Mouse (Mus musculus): ENCODE measurements at regions not wholly inside any gene's neighbourhood (a gene's known extent, or its start where the extent isn't known, plus 50 kb on each side); places are given as distances from the start of the nearest gene placed in this dataset.

- H3K27ac ChIP-seq: no peak overlapping the region
- H3K9me3 ChIP-seq (replicated peaks): no peaks in the 10 kb centered on the region
- H3K9ac ChIP-seq: no peak overlapping the region
- no peak overlapping the region for H3K4me2 ChIP-seq
- WGBS (ENCODE audit: insufficient replicate concordance): 76% methylated on average over 6 of the region's 6 CpGs
- H3K36me3 ChIP-seq: no peaks in the 10 kb centered on the region
- H3K4me1 ChIP-seq (replicated peaks): no peaks in the 10 kb centered on the region
- no peak overlapping the region for H3K4me3 ChIP-seq (replicated peaks)
- no peaks in the 10 kb centered on the region for H3K27me3 ChIP-seq
- ATAC-seq (ENCODE audit: low read depth): no peak
- DNase-seq: no peak
Observed at GRCm38 (mm10) chr1:77029091-77029490, 485.8 kb downstream of the Epha4 start.

- Histone ChIP-seq H3K9ac (no peak overlapping the region), H3K9me3 (replicated peaks) (no peaks in the 10 kb centered on the region), H3K4me3 (replicated peaks) (no peak overlapping the region), H3K36me3 (no peaks in the 10 kb centered on the region), H3K27me3 (no peaks in the 10 kb centered on the region), H3K4me1 (replicated peaks) (no peaks in the 10 kb centered on the region), H3K4me2 (no peak overlapping the region), H3K27ac (no peak overlapping the region)
- DNase-seq (no peak), ATAC-seq (ENCODE audit: low read depth) (no peak)
- WGBS (ENCODE audit: insufficient replicate concordance): 65% methylated on average over 14 of the region's 14 CpGs
Observed at GRCm38 (mm10) chr1:77043749-77044564, 470.9 kb downstream of the Epha4 start.

GRCm38 (mm10) chr1:77048720-77049406 is 466.0 kb downstream of the Epha4 start:
- Histone ChIP-seq H3K4me3 (replicated peaks) (no peak overlapping the region), H3K27me3 (no peaks in the 10 kb centered on the region), H3K9me3 (replicated peaks) (no peaks in the 10 kb centered on the region), H3K4me1 (replicated peaks) (no peaks in the 10 kb centered on the region), H3K27ac (no peak overlapping the region), H3K9ac (no peak overlapping the region), H3K4me2 (no peak overlapping the region), H3K36me3 (no peaks in the 10 kb centered on the region)
- no peak for ATAC-seq (ENCODE audit: low read depth)
- 65% methylated on average over 7 of the region's 7 CpGs for WGBS (ENCODE audit: insufficient replicate concordance)
- DNase-seq: no peak

GRCm38 (mm10) chr1:77051239-77051638 is 463.6 kb downstream of the Epha4 start:
- 60% methylated on average over 5 of the region's 5 CpGs for WGBS (ENCODE audit: insufficient replicate concordance)
- no peak overlapping the region for H3K27ac ChIP-seq
- H3K9me3 ChIP-seq (replicated peaks): no peaks in the 10 kb centered on the region
- no peaks in the 10 kb centered on the region for H3K27me3 ChIP-seq
- no peaks in the 10 kb centered on the region for H3K4me1 ChIP-seq (replicated peaks)
- DNase-seq (no peak), ATAC-seq (ENCODE audit: low read depth) (no peak)
- H3K9ac ChIP-seq: no peak overlapping the region
- H3K4me2 ChIP-seq: no peak overlapping the region
- H3K4me3 ChIP-seq (replicated peaks): no peak overlapping the region
- no peaks in the 10 kb centered on the region for H3K36me3 ChIP-seq

DNA sequence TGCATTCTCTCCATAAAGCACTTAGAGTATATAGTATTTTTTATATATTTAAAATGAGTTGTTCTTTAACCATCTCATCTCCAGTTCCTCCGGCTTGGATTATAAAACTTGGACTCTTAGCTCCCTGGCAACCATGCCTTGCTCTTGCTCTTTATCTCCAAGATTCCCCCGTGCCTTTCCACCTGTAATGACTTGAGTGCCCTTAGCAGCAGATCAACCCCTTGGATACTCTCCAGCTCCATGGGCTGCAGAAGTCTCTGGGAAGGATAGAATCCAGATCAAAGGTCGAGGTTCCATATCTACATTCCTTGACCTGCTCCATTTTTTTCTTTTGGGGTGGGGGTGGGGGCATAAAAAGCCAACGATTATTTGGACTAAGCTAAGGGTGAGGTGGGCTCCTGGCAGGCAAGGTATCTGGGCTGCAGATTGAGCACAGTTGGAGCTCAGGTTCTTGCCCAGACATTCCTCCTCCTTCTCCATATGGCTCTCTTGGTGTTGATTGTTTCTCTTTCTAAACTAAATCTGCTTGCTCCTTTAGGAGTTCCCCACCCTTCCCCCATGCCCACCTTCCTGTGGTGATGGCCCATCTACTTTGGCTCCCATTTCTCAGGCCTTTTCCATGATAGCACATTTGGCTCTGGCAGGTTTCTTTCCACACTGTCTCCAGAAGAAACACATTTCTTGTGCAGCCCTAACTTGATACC is 460.9 kb downstream of the Epha4 start:
- H3K27me3 ChIP-seq: no peaks in the 10 kb centered on the region

DNA sequence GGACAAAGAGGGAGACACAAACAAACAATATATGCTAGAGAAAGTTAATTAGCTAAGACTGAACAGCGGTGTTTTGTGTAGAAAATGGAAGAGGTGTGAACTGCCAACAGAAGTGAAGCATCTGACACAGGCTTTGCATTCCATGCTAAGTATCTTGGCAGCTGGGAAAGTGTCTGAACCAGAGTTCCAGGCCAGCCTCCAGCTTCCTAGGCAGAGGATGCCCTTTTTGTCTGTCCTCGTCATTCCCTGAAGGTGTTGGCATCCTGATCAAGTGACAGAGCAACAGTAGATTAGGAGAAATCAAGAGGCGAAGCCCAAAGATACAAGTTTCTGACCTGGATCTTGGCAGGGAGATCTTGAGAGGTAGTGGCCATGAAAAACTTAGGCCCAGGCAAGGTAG is 452.4 kb downstream of the Epha4 start:
- H3K9ac ChIP-seq: no peak overlapping the region
- DNase-seq (no peak), ATAC-seq (ENCODE audit: low read depth) (no peak)
- H3K36me3 ChIP-seq: no peaks in the 10 kb centered on the region
- H3K27ac ChIP-seq: no peak overlapping the region
- H3K4me3 ChIP-seq (replicated peaks): no peak overlapping the region
- no peaks in the 10 kb centered on the region for H3K27me3 ChIP-seq
- no peak overlapping the region for H3K4me2 ChIP-seq
- H3K4me1 ChIP-seq (replicated peaks): no peaks in the 10 kb centered on the region
- WGBS (ENCODE audit: insufficient replicate concordance): 61% methylated on average over 3 of the region's 3 CpGs
- no peaks in the 10 kb centered on the region for H3K9me3 ChIP-seq (replicated peaks)

More for the DNA sequence above, 460.9 kb downstream of the Epha4 start:
- Histone ChIP-seq H3K36me3 (no peaks in the 10 kb centered on the region), H3K9me3 (replicated peaks) (no peaks in the 10 kb centered on the region), H3K9ac (no peak overlapping the region), H3K4me1 (replicated peaks) (no peaks in the 10 kb centered on the region), H3K4me2 (no peak overlapping the region), H3K27ac (no peak overlapping the region), H3K4me3 (replicated peaks) (no peak overlapping the region)
- 51% methylated on average over 4 of the region's 4 CpGs for WGBS (ENCODE audit: insufficient replicate concordance)
- DNase-seq (no peak), ATAC-seq (ENCODE audit: low read depth) (no peak)

DNA sequence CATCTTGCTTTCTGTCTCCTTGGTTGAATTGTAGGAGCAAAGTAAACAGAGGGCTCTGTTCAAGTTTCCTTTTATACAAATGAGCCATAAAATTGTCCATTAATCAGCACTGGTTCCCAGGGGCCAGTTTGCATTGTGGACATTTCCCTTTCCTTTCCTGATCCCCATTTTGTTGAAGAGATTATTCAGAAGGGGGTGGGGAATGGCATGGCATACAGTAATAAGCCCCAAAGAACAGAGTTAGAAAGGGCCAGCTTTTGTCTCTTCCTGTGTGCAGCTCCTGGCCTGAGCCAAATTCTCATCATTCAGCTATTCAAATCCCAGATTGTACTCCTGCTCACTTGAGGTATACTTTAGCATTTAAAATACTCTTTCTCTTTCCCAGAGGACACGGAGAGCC is 441.8 kb downstream of the Epha4 start:
- Histone ChIP-seq H3K4me3 (replicated peaks) (no peak overlapping the region), H3K9ac (no peak overlapping the region), H3K4me1 (replicated peaks) (no peaks in the 10 kb centered on the region), H3K36me3 (no peaks in the 10 kb centered on the region), H3K9me3 (replicated peaks) (no peaks in the 10 kb centered on the region), H3K4me2 (no peak overlapping the region), H3K27ac (no peak overlapping the region), H3K27me3 (no peaks in the 10 kb centered on the region)
- DNase-seq (no peak), ATAC-seq (ENCODE audit: low read depth) (no peak)
- WGBS (ENCODE audit: insufficient replicate concordance): 72% methylated on average over 1 of the region's 1 CpGs

DNA sequence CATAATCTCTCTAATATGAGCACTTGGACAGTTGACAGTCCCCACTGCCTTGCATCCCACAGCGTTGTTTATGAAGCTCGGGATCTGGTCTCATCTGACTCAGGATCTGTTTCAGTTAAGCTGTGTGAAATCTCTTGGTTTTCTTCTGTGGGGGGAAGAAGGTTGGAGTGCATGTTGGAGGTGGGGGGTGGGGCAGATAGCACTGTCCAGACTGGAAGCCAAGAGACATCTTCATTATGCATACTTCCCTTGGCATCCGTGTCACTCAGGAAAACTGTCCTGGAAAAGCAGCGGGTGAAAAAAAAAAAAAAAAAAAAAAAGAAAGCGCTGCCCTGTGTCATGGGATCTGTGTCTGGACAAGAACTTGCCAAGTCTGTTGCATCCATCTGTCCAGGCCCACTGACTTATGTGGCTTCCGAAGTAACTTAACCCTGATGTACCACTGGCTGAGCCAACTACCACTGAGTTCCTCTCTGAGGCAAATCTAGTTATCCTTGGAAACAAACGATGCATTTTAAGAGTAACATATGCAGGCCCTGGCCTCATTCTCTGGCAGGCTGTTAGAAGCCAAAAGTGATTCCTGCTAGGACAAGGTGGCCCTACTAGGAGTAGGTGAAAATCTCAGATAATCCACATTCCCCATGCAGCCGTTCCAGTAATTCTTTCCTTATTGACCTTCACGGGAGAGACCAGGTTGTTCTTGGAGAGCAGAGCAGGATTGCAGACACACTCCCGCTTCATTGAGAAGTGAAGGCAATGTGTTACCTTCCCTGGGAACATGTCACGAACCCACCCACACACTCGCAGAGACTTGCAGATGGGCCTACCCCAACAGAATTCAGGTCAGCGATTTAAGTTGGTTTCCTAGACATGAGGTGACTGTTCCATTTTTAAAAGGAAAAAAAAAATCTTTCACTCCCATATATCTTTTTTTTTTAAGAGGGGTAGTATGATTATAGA is 439.7 kb downstream of the Epha4 start:
- Histone ChIP-seq H3K9ac (no peak overlapping the region), H3K27ac (no peak overlapping the region), H3K36me3 (no peaks in the 10 kb centered on the region), H3K9me3 (replicated peaks) (no peaks in the 10 kb centered on the region), H3K27me3 (no peaks in the 10 kb centered on the region), H3K4me3 (replicated peaks) (no peak overlapping the region), H3K4me2 (no peak overlapping the region), H3K4me1 (replicated peaks) (no peaks in the 10 kb centered on the region)
- ATAC-seq (ENCODE audit: low read depth) (no peak), DNase-seq (no peak)
- WGBS (ENCODE audit: insufficient replicate concordance): 69% methylated on average over 13 of the region's 13 CpGs

DNA sequence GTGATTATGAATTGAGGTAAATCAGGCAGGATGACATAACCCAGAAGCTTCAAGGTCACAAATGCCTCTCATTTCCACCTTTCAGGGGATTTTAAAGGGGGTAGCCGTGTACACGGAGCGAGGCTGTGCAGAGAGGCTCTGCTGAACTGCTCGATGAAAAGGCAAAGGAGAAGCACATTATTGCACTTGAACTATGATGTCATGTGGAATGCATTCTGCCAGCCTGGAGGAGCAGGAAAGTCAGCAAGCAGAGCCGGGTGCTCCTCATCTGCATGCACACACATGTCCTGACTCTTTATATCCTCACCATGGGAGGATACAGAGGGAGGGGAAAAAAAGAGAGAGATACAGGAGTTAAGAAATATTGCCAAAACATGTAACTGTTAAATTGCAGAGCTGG is 434.1 kb downstream of the Epha4 start:
- Histone ChIP-seq H3K9me3 (replicated peaks) (no peaks in the 10 kb centered on the region), H3K4me1 (replicated peaks) (no peaks in the 10 kb centered on the region; the same call in 1 of the 2 replicates), H3K36me3 (no peaks in the 10 kb centered on the region), H3K27me3 (no peaks in the 10 kb centered on the region), H3K4me2 (no peak overlapping the region), H3K4me3 (replicated peaks) (no peak overlapping the region), H3K9ac (no peak overlapping the region), H3K27ac (no peak overlapping the region)
- ATAC-seq (ENCODE audit: low read depth): no peak
- DNase-seq: no peak
- WGBS (ENCODE audit: insufficient replicate concordance): 65% methylated on average over 5 of the region's 5 CpGs

GRCm38 (mm10) chr1:77081660-77082059 is 433.2 kb downstream of the Epha4 start:
- no peaks in the 10 kb centered on the region for H3K36me3 ChIP-seq
- WGBS (ENCODE audit: insufficient replicate concordance): 45% methylated on average over 7 of the region's 7 CpGs
- no peak overlapping the region for H3K9ac ChIP-seq
- no peak overlapping the region for H3K4me2 ChIP-seq
- no peak overlapping the region for H3K27ac ChIP-seq
- ATAC-seq (ENCODE audit: low read depth): no peak
- no peaks in the 10 kb centered on the region for H3K9me3 ChIP-seq (replicated peaks)
- no peak overlapping the region for H3K4me3 ChIP-seq (replicated peaks)
- H3K27me3 ChIP-seq: no peaks in the 10 kb centered on the region
- H3K4me1 ChIP-seq (replicated peaks): no peaks in the 10 kb centered on the region; the same call in 1 of the 2 replicates
- DNase-seq: no peak

DNA sequence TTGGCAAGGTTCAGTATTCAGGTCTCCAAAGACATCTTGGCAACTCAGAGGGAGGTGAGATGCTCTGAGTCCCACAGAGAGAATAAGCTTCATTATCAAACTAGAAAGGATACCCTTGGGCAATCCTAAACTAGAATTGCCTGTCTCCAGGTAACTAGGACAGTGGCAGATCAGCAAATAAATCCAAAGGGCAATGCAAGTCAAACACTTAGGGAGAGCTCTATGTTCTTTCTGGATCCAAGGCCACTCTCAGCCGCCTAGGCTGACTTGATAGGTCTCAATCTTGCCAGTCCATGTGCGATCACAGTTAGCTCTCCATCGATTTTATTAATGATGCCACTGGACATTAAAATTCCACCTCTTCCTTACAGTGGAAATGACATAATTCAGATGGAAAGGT is 432.5 kb downstream of the Epha4 start:
- no peaks in the 10 kb centered on the region for H3K9me3 ChIP-seq (replicated peaks)
- no peak overlapping the region for H3K4me3 ChIP-seq (replicated peaks)
- no peaks in the 10 kb centered on the region for H3K36me3 ChIP-seq
- 51% methylated on average over 3 of the region's 3 CpGs for WGBS (ENCODE audit: insufficient replicate concordance)
- no peaks in the 10 kb centered on the region; the same call in 1 of the 2 replicates for H3K4me1 ChIP-seq (replicated peaks)
- no peak for ATAC-seq (ENCODE audit: low read depth)
- no peak overlapping the region for H3K4me2 ChIP-seq
- no peak overlapping the region for H3K27ac ChIP-seq
- H3K9ac ChIP-seq: no peak overlapping the region
- H3K27me3 ChIP-seq: no peaks in the 10 kb centered on the region
- DNase-seq: no peak

Measured in liver, embryonic 13.5 days (tissue).